Mouse (Mus musculus) CH12.LX (cell line): Measurements from ENCODE around the gene Trim15. TPM values are rescaled to one million over a fixed set of nuclear protein-coding genes. Genes with fewer than 3 reads are reported as not detected.
A peak's percentile ranks its signal among the peaks of the same experiment; 100 is the strongest.

Source experiments
- DNase-seq: peaks from one replicate; pipeline ENCODE4 v3.0.0-alpha.2; 2013; ENCODE audit errors: extremely low read depth
- H3K27ac ChIP-seq: 2 replicates; pipeline ENCODE4 v1.5.1; 2012; ENCODE audit warnings: low read depth, mild to moderate bottlenecking, control low read depth, moderate library complexity; ENCODE audit not compliant: insufficient read depth
- H3K27me3 ChIP-seq: replicated peaks from 2 replicates; pipeline ENCODE3; 2012; ENCODE audit warnings: inconsistent platforms
- H3K36me3 ChIP-seq, 2 experiments: replicated peaks in 1 of 2; 2 replicates each; pipeline versions ENCODE3 to v1.6.1; 2012; ENCODE audit warnings: inconsistent platforms in 1 of 2, low read length in 1 of 2, mild to moderate bottlenecking in 1 of 2, mixed read lengths in 1 of 2, moderate library complexity in 1 of 2; ENCODE audit not compliant: control insufficient read depth in 1 of 2, insufficient read depth in 1 of 2
- H3K4me1 ChIP-seq, 2 experiments: 2 replicates each; pipeline ENCODE4 v1.6.1; 2012; ENCODE audit warnings: inconsistent platforms in 1 of 2, moderate library complexity in 1 of 2; ENCODE audit not compliant: insufficient read depth in 2 of 2, control insufficient read depth in 1 of 2
- H3K4me2 ChIP-seq: 2 replicates; pipeline ENCODE4 v1.6.1; 2012; ENCODE audit warnings: low read depth, mild to moderate bottlenecking, control low read depth; ENCODE audit not compliant: poor library complexity, insufficient read depth, severe bottlenecking
- H3K4me3 ChIP-seq, 3 experiments: fragments of 150-350 bp in 1 of 3; sonication (generic) in 1 of 3; replicated peaks in 1 of 3; 2 replicates each; pipeline versions ENCODE3 to v1.5.1; 2011 to 2012; ENCODE audit warnings: low read depth in 2 of 3, low read length in 2 of 3, mild to moderate bottlenecking in 2 of 3, moderate library complexity in 2 of 3, control low read depth in 1 of 3, improper control_type of control experiment in 1 of 3, inconsistent platforms in 1 of 3, mixed read lengths in 1 of 3; ENCODE audit not compliant: poor library complexity in 1 of 3
- H3K79me2 ChIP-seq: replicated peaks from 2 replicates; pipeline ENCODE4 v1.6.1; 2012; ENCODE audit warnings: mild to moderate bottlenecking, moderate library complexity; ENCODE audit not compliant: control insufficient read depth, poor library complexity, insufficient read depth, severe bottlenecking; ENCODE audit errors: extremely low read depth
- H3K9ac ChIP-seq: 2 replicates; pipeline ENCODE4 v1.6.1; 2012; ENCODE audit warnings: low read depth, mild to moderate bottlenecking, control low read depth, moderate library complexity; ENCODE audit not compliant: insufficient read depth
- H3K9me3 ChIP-seq: replicated peaks from 2 replicates; pipeline ENCODE3; 2012; ENCODE audit warnings: low read length, inconsistent platforms, mixed read lengths
- CHD1 ChIP-seq: IDR thresholded peaks from 2 replicates; pipeline ENCODE4 v1.6.1; 2012; ENCODE audit warnings: low read depth, low read length, improper control_type of control experiment, inconsistent platforms
- CTCF ChIP-seq, 2 experiments: IDR thresholded peaks in 1 of 2; conservative IDR thresholded peaks in 1 of 2; 2 replicates each; pipeline ENCODE4 v1.5.1; 2011 to 2012; ENCODE audit warnings: low read depth in 2 of 2, low read length in 2 of 2, improper control_type of control experiment in 1 of 2, inconsistent platforms in 1 of 2, mild to moderate bottlenecking in 1 of 2, moderate library complexity in 1 of 2
- E2F4 ChIP-seq: IDR thresholded peaks from 2 replicates; pipeline ENCODE4 v1.6.1; 2011; ENCODE audit warnings: low read depth, low read length, improper control_type of control experiment; ENCODE audit not compliant: insufficient replicate concordance
- ELF1 ChIP-seq: IDR thresholded peaks from 2 replicates; pipeline ENCODE4 v1.6.1; 2014; ENCODE audit warnings: low read depth, mild to moderate bottlenecking, inconsistent platforms, low read length, improper control_type of control experiment
- EP300 ChIP-seq: IDR thresholded peaks from 2 replicates; pipeline ENCODE4 v1.6.1; 2011; ENCODE audit warnings: low read length, improper control_type of control experiment
- ETS1 ChIP-seq: conservative IDR thresholded peaks from 2 replicates; pipeline ENCODE4 v1.6.1; 2012; ENCODE audit warnings: low read depth, mild to moderate bottlenecking, inconsistent platforms, low read length, improper control_type of control experiment, moderate library complexity
- GABPA ChIP-seq: IDR thresholded peaks from 2 replicates; pipeline ENCODE4 v1.6.1; 2012; ENCODE audit warnings: low read depth, low read length, improper control_type of control experiment, inconsistent platforms; ENCODE audit not compliant: insufficient replicate concordance
- IRF4 ChIP-seq: IDR thresholded peaks from 2 replicates; pipeline ENCODE4 v1.6.1; 2014; ENCODE audit warnings: low read depth, mild to moderate bottlenecking, inconsistent platforms, low read length, improper control_type of control experiment
- JUND ChIP-seq: conservative IDR thresholded peaks from 2 replicates; pipeline ENCODE4 v1.6.1; 2011; ENCODE audit warnings: low read depth, low read length, improper control_type of control experiment
- KAT2A ChIP-seq: IDR thresholded peaks from 2 replicates; pipeline ENCODE4 v1.6.1; 2012; ENCODE audit warnings: low read length, improper control_type of control experiment, inconsistent platforms; ENCODE audit not compliant: insufficient replicate concordance
- MAX ChIP-seq: IDR thresholded peaks from 2 replicates; pipeline ENCODE4 v1.6.1; 2011; ENCODE audit warnings: low read length, improper control_type of control experiment
- MAZ ChIP-seq: IDR thresholded peaks from 2 replicates; pipeline ENCODE4 v1.6.1; 2012; ENCODE audit warnings: low read depth, mild to moderate bottlenecking, inconsistent platforms, low read length, improper control_type of control experiment, moderate library complexity
- MYC ChIP-seq: IDR thresholded peaks from 2 replicates; pipeline ENCODE4 v1.6.1; 2011; ENCODE audit warnings: low read depth, mild to moderate bottlenecking, improper control_type of control experiment, low read length
- NRF1 ChIP-seq: IDR thresholded peaks from 2 replicates; pipeline ENCODE4 v1.6.1; 2014; ENCODE audit warnings: low read depth, mild to moderate bottlenecking, inconsistent platforms, low read length, improper control_type of control experiment, moderate library complexity
- PAX5 ChIP-seq: IDR thresholded peaks from 2 replicates; pipeline ENCODE4 v1.6.1; 2012; ENCODE audit warnings: low read length, inconsistent platforms, mixed read lengths
- POLR2A ChIP-seq: IDR thresholded peaks from 2 replicates; pipeline ENCODE4 v1.6.1; 2011; ENCODE audit warnings: low read depth, mild to moderate bottlenecking, improper control_type of control experiment, low read length
- RCOR1 ChIP-seq: conservative IDR thresholded peaks from 2 replicates; pipeline ENCODE4 v1.6.1; 2012; ENCODE audit warnings: low read depth, mild to moderate bottlenecking, inconsistent platforms, low read length, improper control_type of control experiment
- SIN3A ChIP-seq: IDR thresholded peaks from 2 replicates; pipeline ENCODE4 v1.6.1; 2012; ENCODE audit warnings: low read length, improper control_type of control experiment, inconsistent platforms
- SMC3 ChIP-seq: IDR thresholded peaks from 2 replicates; pipeline ENCODE4 v1.6.1; 2011; ENCODE audit warnings: low read depth, low read length, improper control_type of control experiment
- TBP ChIP-seq: conservative IDR thresholded peaks from 2 replicates; pipeline ENCODE4 v1.6.1; 2011; ENCODE audit warnings: low read depth, low read length, improper control_type of control experiment
- USF2 ChIP-seq: conservative IDR thresholded peaks from 2 replicates; pipeline ENCODE4 v1.6.1; 2011; ENCODE audit warnings: low read depth, low read length, improper control_type of control experiment
- ZC3H11A ChIP-seq: IDR thresholded peaks from 2 replicates; pipeline ENCODE4 v1.6.1; 2012; ENCODE audit warnings: low read depth, mild to moderate bottlenecking, inconsistent platforms, low read length, improper control_type of control experiment
- ZKSCAN1 ChIP-seq: IDR thresholded peaks from 2 replicates; pipeline ENCODE4 v1.6.1; 2012; ENCODE audit warnings: low read depth, inconsistent platforms, low read length, improper control_type of control experiment, borderline replicate concordance
- ZNF384 ChIP-seq: IDR thresholded peaks from 2 replicates; pipeline ENCODE4 v1.6.1; 2012; ENCODE audit warnings: low read depth, low read length, improper control_type of control experiment, inconsistent platforms
- dilution Hi-C: fragments of 300-500 bp; cut with MboI; formaldehyde crosslinking; loops from 2 replicates; pipeline ENCODE4 v1.14.3; 2020; ENCODE audit warnings: low sequenced_read_pairs; ENCODE audit not compliant: extremely low pct_unique_long_range_greater_than_20kb, extremely low pct_ligation_motif_present
- in situ Hi-C: fragments of 300-500 bp; cut with MboI; formaldehyde crosslinking; loops from 3 replicates; pipeline ENCODE4 v1.14.3; 2019; ENCODE audit warnings: low sequenced_read_pairs, low pct_ligation_motif_present, low pct_unique_long_range_greater_than_20kb, mixed read lengths
- polyA plus RNA-seq: library from polyadenylated mRNA; unstranded; fragments of >175 nt; gene quantifications from 2 replicates; pipeline ENCODE4 v1.2.1, GENCODE M21; 2012; ENCODE audit warnings: low read depth; ENCODE audit not compliant: insufficient read length
- total RNA-seq, 2 experiments: library from RNA; depleted of rRNA; stranded (reverse); fragments of 300-350 nt in 1 of 2; fragments of >200 nt in 1 of 2; gene quantifications; 2 replicates each; pipeline ENCODE4 v1.2.3; 2012 to 2014

The Trim15 gene
- total and polyA plus RNA-seq, 3 experiments: not detected

- TF ChIP-seq IRF4 (no peak), NRF1 (no peak), CTCF (conservative IDR thresholded peaks at IDR 0.05 in 1 of 2, IDR thresholded peaks at IDR 0.05 in 1 of 2; ENCODE audit: low read depth in 2 of 2, low read length in 2 of 2) (no peak), PAX5 (no peak), ELF1 (no peak), ETS1 (no peak), POLR2A (no peak), KAT2A (no peak), ZNF384 (no peak), RCOR1 (no peak), JUND (no peak), GABPA (no peak), SIN3A (no peak), MAZ (no peak), TBP (no peak), SMC3 (no peak), CHD1 (no peak), USF2 (no peak), MAX (no peak), EP300 (no peak)
- TF ChIP-seq, all 38 proteins: peak for 0
- Histone ChIP-seq H3K27ac (no peak overlapping the region; the same call in 1 of the 2 replicates), H3K27me3 (peaks cover 23% of the 10 kb centered on the region), H3K4me1 (peaks cover 0 to 3% of the 10 kb centered on the region in 2 experiments; a peak in 2 of 4 replicates), H3K36me3 (no peaks in the 10 kb centered on the region), H3K9me3 (no peaks in the 10 kb centered on the region), H3K9ac (no peak overlapping the region), H3K4me2 (no peak overlapping the region), H3K4me3 (no peak overlapping the region), H3K79me2 (no peaks in the 10 kb centered on the region)
- in situ Hi-C loops (no loop called here), dilution Hi-C loops (no loop called here)
- no peak for DNase-seq
These were observed 34.3 kb downstream of the Trim15 start for GRCm38 (mm10) chr17:36832694-36833093.

- dilution Hi-C loops: no loop called here
- no peak overlapping the region for H3K27ac ChIP-seq
- H3K27me3 ChIP-seq: peaks cover 23% of the 10 kb centered on the region
- H3K79me2 ChIP-seq: no peaks in the 10 kb centered on the region
- in situ Hi-C loops: no loop called here
- H3K9ac ChIP-seq: no peak overlapping the region
- no peak overlapping the region for H3K4me3 ChIP-seq
- no peaks in the 10 kb centered on the region for H3K4me1 ChIP-seq
- TF ChIP-seq MYC: peak; percentile 84
- no peak for TF ChIP-seq E2F4
- TF ChIP-seq ZKSCAN1: no peak
- no peak for TF ChIP-seq TBP
- TF ChIP-seq ZC3H11A: no peak
- no peak for TF ChIP-seq SIN3A
- TF ChIP-seq MAZ: no peak
- TF ChIP-seq MAX: 0 out of 2 replicates have a peak, but pooled peaks have one; percentile 57
- TF ChIP-seq NRF1: no peak
- no peak for DNase-seq
- H3K4me2 ChIP-seq: no peak overlapping the region
- no peaks in the 10 kb centered on the region for H3K9me3 ChIP-seq
- no peaks in the 10 kb centered on the region for H3K36me3 ChIP-seq
These were observed 36.5 kb downstream of the Trim15 start for GRCm38 (mm10) chr17:36830470-36830869.
